Mouse (Mus musculus) layer of hippocampus, adult 9-11 months (tissue): ENCODE results near the gene Pax7.

Experiments used
- DNase-seq: peaks from one replicate; pipeline ENCODE4 v3.0.0; 2022

The Pax7 gene

DNA sequence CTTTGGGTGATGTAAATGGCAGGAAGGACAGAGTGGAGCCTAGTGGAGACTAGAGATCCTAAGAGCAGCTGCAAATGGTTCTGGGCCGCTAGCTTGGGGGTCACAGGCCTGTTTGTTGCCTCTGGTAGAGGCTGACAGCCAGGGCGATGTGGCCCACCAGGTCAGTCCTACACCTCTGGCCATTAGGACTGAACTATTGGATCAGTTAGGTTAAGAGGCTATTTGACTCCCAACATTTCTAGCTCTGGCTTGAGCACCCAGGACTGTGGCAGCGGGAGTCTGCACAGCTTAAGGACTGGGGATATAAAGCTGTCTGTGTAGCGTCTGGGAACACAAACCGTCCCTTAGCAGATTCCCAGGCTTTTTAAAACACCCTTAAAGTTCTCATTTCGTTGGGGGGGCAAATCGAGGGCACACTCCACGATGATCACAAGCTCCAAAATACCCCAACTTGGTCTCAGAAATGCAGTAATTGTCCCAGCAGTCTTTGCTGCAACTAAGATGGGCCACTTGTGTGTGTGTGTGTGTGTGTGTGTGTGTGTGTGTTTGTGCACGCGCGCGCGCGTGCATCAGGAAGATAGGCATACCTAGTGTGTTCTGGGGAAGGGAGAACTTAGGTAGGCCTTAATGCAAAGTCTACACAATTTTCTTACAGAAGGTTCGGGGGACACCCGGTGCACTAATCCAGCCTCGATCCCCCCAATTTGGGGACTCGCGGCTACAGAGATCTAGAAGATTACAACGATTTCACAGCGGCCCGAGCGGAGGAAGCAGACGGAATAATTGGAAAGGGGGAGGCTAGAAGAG lies 2.5 kb downstream of the Pax7 start:
- no peak for DNase-seq

DNA sequence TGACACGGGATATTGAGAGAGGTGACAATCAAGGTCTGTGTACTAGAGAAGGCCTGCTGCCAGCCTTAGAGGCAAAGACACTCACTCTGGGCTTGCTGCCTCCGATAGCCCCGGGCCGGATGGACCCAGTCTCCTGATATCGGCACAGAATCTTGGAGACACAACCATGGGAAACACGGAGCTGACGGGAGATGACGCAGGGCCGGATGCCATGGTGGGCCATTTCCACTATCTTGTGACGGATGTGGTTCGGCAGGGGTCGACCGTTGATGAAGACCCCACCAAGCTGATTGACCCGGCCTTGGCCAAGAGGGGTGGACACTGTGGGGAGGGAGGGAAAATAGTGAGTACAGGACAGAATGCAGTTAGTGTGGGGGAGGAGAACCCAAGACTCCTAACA lies 3.3 kb downstream of the Pax7 start:
- DNase-seq = no peak

DNA sequence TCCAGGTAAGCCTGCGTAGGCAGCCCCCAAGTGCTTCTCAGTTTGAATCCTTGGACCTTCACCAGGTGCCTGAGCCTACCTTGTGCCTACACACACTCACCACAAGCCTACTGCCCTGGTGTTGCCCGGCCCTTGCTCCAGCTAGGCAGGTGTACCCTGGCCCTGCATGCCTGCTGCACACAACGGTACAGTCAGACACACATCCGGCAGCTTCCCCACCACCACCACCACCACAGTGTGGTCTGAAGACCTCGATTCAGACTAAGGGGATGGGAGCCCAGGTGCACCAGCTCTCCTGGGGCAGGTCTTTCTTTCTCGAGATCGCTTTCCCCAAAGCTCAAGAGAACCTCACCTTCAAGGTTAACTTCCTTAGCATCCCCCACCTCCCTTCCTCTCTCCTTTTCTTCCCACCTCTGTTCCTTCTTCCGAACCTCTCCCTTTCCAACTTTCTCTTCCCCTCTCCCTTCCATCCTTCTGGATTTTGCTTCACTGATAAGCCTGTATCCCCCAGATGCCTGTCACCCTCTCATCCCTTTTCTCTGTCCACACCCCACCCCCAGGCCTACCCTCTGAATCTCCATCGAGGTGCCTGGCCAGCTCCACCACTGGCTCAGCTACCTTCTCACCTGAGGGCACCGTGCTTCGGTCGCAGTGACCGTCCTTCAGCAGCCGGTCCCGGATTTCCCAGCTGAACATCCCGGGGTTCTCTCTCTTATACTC lies 4.3 kb downstream of the Pax7 start:
- no peak for DNase-seq

DNA sequence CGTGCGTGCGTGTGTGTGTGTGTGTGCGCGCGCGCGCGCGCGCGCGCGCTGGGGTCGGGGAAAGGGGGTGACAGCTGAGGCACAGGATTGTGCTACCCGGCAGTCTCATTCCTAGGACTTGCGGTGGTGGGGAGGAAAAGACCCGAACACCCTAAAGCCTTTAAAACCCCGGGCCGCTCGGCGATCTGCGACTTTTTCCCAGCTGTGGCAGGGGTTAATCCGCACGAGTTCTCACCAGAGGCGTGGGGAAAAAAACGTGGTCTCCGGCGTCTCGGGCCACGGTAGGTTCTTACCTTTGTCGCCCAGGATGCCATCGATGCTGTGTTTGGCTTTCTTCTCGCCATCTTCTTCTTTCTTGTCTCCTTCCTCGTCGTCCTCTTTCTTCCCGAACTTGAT lies 5.0 kb downstream of the Pax7 start:
- DNase-seq = no peak

DNA sequence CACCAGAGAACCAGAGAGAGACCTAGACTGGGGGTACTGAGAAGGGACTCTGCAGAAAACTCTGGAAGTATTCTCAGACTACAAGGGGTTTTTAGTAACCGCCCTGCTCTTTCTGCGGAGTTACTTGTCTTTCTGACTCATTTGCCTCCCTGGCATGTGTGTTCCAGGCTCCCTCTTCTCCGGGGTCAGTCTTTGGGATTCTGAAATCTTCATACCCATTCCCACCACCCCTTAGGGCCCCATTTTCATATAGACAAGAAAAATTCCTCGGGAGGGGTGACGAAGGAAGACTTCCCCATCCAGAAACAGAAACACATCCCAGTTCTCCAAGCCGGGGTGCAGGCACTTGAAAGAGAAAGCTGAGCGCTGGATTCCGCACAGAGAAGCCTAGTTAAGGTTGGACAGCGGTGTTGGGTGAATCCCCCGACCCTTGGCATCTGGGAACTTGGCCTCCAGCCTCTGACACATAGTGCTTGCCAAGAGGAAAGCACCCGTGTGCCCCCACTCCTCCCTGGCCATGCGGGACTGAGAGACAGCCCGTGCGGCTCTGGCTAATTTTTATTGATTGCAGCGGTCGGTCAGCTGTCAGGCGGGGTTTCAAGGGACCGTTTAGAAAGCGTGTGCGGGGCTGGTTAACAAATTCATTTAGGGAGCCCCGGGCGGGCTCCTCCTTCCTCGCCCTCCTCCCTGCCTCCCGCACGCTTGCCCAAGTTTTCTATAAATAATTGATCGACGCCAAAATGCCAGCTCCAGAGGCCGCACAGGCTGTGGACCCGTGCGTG lies 5.6 kb downstream of the Pax7 start:
- DNase-seq = no peak

DNA sequence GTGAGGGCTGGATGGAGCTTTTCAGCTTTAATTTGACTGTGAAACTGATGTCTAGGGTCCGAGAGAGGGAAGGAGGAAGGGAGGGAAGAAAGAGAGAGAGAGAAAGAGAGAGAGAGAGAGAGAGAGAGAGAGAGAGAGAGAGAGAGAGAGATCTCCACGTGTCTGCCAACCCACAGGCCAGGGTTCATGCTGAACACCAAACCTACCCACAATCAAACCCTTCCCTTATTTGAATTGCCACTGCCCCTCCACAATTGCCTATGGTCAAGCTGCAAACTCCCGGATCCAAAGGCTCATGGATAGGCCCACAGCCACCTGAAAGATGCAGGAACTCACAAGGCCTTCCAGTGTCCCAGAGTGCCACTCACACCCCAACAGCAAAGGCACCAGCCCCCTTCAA lies 7.1 kb downstream of the Pax7 start:
- DNase-seq = no peak

DNA sequence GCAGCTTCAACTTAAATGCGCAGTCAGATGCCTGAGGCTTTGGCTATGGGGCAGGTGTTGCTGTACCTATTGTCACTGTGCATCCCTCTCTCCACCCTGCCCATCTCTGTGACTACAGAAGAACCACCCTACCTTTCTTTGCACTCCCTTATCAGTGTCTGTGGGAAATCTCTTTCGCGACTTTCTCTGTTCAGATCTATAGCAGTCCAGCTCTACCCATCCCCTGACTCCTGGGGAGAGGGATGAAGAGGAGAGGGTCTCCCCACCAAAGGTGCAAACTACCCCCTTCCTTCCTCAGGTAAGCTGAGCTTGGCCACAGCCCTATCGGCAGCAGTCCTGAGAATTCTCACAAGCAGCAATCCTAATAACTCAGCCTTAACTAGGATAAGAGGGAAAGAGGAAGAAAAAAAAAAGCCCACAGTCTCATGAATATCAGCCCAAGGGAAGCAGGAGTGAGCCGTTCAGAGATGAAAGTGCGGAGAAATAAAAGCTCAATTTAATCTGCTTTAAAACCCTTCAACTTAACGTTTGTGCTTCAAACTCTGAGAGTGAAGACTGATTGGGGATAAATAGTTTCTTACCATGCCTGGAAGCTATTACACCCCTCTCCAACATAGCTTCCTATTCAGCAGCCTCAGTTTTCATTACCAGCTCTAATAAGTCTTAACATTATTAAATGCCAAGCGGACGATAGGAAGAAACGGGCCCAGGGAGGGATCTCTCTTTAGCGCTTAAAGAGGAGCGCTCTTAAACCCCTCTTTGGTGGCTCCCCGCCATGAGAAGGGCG lies 7.8 kb downstream of the Pax7 start:
- no peak for DNase-seq

DNA sequence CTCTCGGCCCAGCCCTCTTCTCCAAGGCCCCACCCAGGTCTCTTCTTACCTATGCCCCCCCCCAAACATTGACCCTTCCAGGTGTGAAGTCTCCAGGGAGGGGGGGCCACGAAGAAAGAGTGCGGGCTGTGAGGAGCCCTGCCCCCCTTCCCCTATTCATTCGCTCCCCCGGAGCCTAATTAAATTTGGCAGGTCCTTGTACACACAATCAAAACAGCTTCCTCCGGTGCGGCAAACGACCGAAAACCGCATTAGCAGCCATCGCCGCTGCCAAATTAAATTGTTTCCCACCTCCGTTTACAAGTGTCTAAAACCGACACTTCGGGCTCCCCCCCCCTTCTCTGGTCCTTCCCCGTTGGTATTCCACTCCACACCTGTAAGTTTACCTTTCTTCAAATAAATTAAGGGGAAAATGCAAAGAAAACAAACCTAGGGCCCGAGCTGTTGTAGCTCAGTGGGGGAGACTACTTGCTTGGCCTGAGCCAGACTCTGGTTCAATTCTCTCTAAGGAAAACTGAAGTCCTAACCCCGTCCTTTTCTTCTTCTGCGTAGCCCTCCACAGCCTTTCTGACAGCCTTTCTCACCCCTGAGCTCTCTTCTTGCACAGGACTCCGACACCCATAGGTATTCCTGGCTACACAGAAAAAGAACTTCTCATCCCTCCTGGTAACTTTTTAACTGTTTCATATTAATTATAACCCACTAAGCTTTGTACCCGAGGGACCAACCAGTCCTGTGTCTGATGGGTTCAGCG lies 8.6 kb downstream of the Pax7 start:
- DNase-seq = no peak

DNA sequence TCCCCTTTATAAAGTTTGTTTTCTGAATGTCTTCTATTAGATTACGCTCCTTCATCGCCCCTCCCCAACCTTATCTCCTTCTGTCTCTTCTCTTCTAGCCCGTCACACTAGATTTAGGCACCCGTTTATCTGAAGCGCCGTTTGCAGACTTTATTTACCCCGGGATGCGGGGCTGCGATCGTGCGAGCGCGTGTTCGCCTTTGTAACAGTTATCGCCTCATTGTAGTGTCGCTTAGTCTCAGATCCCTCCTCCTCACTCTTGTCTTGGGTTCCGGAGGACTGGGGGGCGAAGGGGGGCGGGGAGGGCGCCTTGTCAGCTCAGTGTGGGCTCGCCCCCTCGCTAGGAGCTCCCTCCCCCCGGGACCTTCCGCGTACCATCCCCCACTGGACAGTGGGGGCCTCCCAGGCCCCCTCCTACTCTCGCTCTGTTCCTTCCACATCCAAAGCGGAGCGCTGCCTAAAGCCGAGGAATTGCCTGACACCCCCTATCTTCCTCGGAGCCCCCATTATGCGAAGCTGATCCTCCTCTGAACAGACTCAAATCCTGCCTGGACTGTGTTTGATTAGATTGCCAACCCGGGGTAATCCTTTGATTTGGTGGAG lies 9.4 kb downstream of the Pax7 start:
- no peak for DNase-seq

DNA sequence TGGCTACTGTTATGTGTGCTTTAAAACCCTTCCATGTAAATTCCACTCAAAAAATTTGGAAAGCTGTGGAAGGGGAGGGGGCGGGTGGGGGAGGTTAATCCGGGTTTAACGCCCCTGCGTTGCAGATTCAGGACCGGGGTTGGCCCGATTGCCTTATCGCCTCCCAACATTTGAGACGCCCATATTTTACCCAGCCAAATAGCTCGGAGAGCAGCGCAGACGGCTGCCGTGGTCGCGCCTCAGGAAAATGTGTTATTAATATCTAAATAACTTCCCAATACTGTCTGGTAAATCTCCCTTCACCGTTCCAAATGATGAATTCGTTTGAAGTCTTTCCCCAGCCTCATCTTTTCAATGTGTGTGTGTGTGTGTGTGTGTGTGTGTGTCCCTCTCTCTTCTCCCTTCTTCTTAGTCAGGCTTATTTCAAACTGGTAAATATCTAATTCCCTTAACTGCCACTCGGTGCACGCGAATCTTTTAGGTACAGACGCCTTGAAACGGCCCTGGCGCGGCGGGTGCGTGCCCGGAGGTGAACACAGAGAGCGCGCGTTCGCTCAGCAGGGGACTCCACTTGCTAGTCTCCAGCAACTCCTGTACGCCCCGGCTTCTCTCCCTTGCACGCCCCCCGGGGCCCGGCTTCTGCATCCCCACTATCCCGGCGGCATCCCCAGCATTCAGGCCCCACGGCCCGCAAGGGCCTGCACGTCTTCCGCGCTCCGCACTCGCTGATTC lies 10.0 kb downstream of the Pax7 start:
- DNase-seq = no peak

DNA sequence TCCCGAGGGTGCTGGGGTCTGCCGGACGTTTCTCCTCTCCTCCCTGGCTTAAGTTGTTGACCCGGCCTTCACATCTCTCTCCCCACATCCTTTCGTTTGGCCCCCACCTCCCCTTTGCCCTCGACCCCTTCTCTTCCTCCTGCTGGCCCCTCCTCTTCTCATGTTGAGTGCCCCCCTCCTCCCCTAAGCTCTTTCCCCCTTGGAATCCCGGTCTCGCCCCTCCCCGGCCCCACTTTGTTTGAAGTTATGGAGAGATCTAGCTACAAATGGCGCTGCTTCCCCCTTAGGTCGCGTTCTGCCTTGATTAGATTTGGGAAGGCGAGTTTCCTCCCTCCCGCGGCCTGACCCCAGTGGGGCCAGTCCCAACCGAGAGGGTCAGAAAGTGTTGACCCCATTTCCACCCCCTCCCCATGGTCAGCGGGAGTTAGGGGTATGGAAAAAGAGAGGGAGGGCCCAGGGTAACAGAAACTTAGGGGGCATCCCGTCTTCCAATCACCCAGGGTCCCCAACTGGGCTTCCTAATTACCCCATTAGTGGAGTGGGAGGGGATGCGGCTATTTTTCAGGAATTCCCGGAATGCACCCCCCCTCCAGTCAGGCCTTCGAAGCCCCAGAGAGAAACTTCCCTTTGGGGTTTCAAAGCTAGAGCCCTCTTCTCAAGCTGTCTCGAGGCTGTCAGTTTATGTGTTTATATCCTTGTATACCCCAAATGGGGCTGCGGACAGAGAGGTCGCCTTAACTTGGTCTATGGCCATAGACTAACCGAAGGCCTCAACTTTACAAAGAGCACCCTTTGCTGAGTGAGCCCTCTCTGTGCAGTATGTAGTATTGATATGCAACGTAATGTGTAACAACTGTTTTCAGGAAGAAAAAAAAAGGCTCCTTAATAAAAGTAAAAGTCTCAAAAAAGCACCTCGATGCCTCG lies 10.9 kb downstream of the Pax7 start:
- no peak for DNase-seq

DNA sequence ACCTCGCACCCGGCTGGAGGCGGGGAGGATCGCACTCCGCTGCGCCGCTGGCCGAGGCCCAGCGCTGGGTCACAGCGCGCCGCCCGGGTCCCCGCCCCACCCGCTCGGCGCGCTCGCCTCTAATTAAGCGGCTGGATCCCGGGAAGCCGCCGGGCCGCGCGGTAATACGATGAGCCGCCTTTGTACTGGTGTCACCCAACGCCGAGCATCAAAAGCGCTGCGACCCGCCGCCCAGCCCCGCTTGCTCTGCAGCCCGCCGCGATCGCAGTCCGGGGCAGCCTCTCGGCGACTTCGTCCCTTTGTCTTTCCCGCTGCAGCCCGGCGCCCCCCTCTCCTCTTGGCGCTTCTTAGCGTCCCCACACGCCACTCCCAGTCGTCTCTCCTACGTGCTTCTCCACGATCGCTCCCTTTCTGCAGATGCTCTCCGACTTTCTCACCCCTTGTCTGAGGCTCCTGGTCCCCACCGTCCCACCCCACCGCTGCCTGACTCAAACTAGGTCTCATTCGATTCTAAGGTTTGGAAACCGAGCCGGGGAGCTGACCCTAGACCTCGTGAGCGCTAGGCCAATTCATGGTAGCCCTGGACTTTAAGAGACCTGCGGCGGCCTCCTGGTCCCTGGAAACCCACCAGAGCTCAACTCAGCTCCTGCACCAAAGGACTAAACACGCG lies 11.7 kb downstream of the Pax7 start:
- DNase-seq = no peak

DNA sequence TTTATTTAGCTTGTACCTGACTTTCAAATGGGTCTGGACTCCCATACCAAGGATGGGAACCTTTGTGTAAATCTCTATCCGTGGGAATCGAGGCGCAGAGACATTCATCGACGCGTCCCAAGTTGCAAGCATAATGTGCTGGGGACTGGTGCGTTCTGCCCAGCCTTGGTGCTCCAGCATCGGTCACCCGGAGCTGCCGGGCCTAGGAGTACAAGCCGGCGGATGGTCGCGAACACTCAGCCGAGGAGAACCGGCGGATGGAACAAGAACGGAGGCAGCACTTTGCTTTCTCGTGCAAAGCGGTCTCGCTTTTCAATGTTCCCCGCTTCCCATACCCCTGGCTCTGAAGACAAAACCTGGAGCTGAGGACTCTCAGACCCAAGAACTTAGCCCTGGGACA lies 12.3 kb downstream of the Pax7 start:
- DNase-seq = no peak

DNA sequence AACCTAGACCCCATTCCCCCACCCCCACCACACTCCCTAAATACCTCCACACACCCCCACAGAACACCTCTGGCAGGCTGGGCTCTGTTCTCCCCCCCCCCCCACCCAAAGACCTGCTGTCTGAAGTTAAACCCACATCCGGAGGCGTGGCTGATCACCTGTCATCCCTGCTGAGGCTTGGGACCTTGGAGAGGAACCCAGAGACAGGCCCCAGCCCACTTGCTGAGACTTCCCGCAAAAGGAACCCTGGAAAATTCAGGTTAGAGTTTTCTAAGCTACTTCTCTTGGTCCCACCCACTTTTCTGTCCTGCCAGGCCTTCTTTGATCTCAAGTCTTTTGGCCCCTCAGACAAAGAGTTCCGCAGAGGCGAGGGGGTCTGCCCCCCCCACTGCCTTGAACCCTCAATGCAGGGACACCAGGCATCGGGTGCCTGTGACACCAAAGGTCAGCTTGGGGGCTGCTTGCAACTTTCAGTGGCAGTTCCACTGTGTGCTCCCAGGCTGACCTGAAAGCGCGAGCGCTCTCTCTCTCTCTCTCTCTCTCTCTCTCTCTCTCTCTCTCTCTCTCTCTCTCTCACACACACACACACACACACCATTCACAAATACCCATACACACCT lies 13.8 kb downstream of the Pax7 start:
- DNase-seq = no peak

DNA sequence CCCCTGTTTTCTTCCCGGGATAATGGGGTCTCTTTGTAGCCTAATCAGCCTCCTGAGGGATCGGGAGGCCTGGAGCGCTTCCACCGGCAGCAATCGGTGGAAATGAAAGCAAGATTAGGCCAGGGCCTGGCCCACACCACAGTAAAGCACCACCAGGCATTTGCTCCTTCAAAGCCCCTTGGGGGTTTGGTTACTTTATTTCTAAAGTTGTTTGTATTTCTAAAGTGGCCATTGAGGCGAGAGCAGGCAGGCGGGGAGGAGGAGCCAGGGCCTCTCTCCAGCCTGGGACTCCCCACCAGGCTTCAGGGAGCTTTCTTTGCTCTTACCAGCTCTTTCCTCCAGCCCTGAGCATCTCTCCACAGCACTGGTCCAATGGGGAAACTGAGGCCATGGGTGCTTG lies 15.2 kb downstream of the Pax7 start:
- no peak for DNase-seq

DNA sequence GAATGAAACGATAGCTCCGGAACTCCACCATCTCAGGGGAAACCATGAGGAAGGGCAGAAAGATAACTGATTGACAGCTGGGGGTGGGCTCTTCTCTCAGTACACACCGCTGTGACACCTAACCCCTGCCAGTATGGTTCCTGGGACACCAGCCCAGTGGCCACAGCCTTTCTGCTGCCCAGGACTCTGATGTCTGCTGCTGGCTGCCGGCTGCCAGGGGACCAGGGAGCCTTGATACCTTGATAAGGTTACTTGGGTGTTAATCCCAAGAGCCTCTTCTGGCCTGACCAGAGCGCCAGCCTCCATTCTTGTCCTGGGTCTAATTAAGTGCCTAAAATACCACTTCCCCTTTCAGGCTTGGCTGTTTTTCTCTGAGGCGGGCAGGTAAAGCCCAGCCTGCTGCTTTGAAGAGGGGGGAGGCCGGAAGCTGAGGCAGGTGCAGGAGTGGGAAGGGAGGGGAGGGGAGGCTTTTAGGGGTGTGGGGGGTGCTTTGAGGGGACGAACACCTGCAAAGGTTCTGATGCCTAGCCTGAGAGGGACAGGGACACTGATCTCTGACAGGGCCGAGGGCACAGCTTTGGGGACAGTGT lies 19.9 kb downstream of the Pax7 start:
- DNase-seq = no peak

DNA sequence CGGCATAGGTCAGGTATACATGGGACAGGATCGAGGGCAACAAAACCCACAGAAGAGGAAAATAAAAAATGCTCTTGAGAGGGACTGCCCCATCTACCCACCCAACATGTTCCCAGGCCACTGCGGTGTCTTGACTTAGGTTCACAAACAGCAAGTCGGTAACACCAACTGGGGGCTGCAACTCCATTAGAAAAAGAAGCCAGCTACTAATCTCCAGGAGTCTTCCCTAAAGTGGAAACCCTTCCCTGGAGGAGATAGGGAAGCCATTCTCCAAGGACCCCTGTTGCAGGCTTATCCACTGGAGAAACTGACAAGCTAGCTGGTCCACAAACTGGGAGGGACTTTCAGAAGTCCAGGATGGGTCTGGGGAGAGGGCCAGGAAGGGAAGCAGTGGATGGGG lies 21.4 kb downstream of the Pax7 start:
- no peak for DNase-seq

DNA sequence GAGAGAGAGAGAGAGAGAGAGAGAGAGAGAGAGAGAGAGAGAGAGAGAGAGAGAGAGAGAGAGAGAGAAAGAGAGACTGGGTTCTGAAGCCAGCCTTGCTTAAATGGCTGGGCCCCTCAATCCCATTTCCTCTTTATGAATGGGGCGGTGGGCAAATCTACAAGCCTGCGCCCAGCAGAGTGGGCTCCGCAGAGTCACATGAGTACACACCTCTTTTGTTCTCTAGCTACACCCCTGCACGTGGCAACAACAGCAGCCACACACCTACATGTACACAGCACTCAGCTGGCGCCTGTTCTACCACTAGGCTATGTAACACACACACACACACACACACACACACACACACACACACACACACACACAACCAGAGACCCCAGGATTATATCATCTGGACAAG lies 21.9 kb downstream of the Pax7 start:
- no peak for DNase-seq
